Mouse (Mus musculus): ENCODE results near the gene Sobp.

Gene Sobp

DNA sequence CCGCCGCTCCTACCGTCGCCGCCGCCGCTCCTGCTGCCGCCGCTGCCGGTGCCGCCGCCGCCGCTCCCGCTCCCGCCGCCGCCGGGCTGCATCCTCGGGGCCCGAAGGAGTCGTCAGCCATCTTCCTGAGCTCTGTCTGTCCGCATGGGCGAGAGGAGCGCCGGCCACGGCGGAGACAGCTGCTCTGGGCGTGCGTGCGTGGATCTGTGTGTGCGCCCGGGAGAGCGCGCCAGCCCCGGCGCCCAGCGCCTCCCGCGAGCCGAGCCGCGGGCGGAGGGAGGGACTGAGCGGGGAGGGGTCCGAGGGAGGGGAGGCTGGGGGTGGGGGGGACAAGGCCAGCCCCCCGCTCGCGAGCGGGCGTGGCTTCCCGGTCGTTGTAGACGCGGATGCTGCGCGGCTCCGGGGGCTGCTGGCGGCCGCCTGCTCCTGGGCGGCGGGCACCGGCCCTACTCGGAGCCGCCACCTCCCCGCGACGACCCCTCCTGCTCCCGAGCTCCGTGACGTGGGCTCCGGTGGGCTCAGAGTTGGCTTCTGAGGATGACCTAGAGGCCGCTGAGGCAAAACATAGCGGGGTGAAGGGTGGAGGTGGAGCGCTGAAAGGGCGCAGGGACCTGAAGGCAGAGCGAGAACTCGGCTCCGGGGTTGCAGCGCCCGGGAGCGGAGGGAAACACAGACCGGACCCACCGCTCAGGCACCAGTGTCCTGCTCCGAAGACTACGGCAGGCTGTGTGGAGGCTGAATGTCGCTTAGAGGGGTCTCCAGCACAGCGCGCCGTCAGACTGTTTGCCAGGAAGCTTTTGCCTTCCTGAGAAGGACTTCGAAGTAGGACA, at the start of gene Sobp, which contains the start of gene 9030612E09Rik:
TSS of gene Sobp (minus strand) at position 205 of the 830 bp plus-strand sequence.
TSS of gene 9030612E09Rik (plus strand) at position 379 of the 830 bp plus-strand sequence.
- peak; percentile 60 to 70 for DNase-seq (ENCODE audit: low spot score in 2 of 2)

DNA sequence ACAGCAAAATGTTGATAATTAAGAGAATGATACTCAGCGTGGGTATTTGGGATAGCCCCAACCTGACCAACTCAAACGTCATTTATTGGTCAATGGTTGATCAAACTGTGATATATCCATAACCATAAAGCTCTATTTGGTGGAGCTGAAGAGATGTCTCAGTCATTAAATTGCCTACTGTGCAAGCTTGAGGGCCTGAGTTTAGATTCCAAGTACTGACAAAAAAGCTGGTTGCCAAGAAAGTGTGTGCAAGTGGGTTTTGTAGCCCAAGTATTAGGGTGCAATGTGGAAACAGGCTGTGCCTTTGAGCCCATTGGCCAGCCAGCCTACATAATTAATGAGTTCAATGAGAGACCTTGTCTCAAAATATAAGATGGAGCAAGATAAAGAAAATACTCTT, 49.1 kb upstream of the Sobp start:
- no peak for DNase-seq (ENCODE audit: low spot score in 2 of 2)

GRCm38 (mm10) chr10:43221659-43222058, 47.3 kb upstream of the Sobp start:
- no peak for DNase-seq (ENCODE audit: low spot score in 2 of 2)

- DNase-seq (ENCODE audit: low spot score in 2 of 2): peak; percentile 88 to 89
Observed at GRCm38 (mm10) chr10:43220910-43221625, 46.7 kb upstream of the Sobp start, which contains the start of gene Pdss2. Gene Pdss2 (plus strand): TSS chr10:43221486.

DNA sequence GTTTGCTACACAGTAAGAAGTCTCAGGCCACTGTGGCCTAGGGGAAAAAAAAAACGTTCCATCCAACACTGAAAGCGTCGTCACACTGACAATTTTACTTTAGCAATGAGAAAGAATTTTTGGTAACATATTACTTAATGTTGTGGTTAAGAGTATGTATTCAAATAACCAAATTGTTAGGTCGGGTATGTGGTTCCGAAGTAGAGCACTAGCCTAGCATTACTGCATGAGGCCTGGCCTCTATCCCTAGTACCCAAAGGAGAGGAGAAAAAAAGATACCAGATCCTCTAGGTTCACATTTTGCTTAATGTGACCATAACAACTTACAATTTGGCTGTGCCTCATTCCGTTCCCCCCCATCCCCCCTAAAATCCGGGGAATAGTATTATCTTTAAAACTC, 46.1 kb upstream of the Sobp start:
- DNase-seq (ENCODE audit: low spot score in 2 of 2): no peak

GRCm38 (mm10) chr10:43217361-43217900, 43.1 kb upstream of the Sobp start:
- DNase-seq (ENCODE audit: low spot score in 2 of 2): no peak

DNA sequence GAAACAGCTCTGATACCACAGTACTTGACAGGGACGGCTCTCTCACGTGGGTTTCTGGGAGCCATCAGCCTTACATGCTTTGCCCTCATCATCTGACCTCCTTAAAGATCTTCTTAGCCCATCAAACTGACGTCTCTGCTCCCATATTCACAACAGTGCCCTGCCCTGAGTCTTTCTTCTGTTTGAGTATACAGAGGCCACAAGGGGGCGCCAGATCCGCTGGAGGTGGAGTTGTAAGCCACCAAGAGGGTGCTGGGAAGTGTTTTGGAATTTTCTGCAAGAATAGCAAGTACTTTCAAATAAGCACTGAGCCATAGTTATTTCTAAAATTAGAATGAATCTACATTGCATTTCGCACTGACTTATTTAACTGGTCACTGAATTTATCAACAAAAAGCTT, 37.5 kb upstream of the Sobp start:
- DNase-seq (ENCODE audit: low spot score in 2 of 2): no peak

DNA sequence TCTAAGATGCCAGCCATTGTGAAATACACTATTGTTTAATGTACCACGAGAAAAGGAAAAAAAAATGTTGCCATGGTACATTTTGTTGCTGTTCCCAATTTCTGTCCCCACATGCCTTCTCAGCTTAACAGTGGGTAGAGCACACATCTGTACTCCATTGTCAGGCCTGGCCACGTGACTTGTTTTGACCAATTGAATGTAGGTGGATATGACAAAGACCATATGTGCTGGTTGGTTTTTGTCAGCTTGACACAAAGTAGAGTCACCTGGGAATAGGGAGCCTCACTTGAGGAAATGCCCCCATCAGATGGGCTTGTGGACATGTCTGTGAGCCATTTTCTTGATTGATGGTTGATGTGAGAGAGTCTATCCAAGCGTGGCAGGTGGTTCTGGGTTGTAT, 29.5 kb upstream of the Sobp start:
- DNase-seq (ENCODE audit: low spot score in 2 of 2): no peak

GRCm38 (mm10) chr10:43200206-43200605, 25.9 kb upstream of the Sobp start:
- no peak for DNase-seq (ENCODE audit: low spot score in 2 of 2)

GRCm38 (mm10) chr10:43180313-43180912, 6.1 kb upstream of the Sobp start:
- no peak for DNase-seq (ENCODE audit: low spot score in 2 of 2)

- peak in 1 of 2 experiments; percentile 27 for DNase-seq (ENCODE audit: low spot score in 2 of 2)
Observed at GRCm38 (mm10) chr10:43175156-43175601, 849 bp upstream of the Sobp start.

GRCm38 (mm10) chr10:43173828-43174325, 453 bp downstream of the Sobp start:
- DNase-seq (ENCODE audit: low spot score in 2 of 2): no peak

GRCm38 (mm10) chr10:43173141-43173827, 1.0 kb downstream of the Sobp start:
- DNase-seq (ENCODE audit: low spot score in 2 of 2): peak; percentile 35 to 42

GRCm38 (mm10) chr10:43172554-43172953, 1.8 kb downstream of the Sobp start:
- no peak for DNase-seq (ENCODE audit: low spot score in 2 of 2)

DNA sequence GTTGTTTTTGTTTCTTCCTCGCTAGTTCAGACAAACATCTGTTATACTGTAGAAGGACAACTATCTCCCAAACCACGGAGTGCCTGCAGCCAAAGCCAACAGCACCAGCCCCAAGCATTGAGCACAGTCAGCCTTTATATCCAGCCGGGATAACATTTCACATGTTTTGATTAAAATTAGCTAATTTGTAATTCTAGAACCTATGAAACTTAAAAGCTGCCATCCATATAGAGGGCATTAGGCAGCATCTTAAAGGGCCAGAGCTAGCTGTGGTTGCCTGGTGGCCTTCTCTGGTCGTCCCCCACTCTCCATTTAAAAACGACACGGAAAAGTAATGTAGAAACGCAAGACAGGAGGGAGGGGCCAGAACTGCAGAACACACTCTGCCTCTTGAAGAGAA, 2.3 kb downstream of the Sobp start:
- no peak for DNase-seq (ENCODE audit: low spot score in 2 of 2)

DNA sequence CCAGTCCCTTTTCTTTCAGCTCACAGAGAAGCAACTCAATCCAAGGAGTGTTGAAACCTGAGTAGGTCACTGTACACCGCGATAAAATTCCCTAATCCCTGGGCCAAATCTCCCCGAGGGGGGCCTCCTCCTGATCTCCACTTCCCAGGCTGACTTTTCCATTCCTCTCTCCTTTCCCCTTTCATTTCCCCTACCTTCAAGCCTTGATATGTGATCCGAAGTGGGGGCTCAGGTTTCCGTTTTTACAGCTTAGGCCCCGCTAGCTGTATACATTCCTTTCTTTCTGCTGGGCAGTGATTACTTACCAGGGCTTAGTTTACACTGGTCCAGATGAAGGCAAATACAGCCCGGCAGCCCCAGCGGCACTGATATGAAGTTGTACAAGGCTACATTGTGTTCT, 3.2 kb downstream of the Sobp start:
- no peak for DNase-seq (ENCODE audit: low spot score in 2 of 2)

GRCm38 (mm10) chr10:43168847-43169246, 5.5 kb downstream of the Sobp start:
- DNase-seq (ENCODE audit: low spot score in 2 of 2): no peak

GRCm38 (mm10) chr10:43166817-43167216, 7.5 kb downstream of the Sobp start:
- no peak for DNase-seq (ENCODE audit: low spot score in 2 of 2)

DNA sequence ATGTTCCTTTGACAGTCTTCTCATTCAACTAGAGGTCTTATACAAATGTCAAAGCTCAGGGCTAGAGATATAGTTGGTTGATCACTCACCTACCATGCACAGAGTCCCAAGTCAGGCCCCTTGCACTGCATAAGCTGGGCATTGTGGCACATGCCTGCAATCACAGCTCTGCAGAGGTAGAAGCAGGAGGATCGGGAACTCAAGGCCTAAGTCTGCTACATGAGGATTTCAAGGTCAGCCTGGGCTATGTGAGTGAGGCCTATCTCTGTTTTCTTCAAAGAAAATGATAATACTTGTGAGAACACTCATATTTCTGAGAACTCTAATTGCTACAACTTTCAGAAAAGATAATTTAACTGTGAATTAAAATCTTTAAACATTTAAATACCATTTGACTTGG, 8.2 kb downstream of the Sobp start:
- no peak for DNase-seq (ENCODE audit: low spot score in 2 of 2)

GRCm38 (mm10) chr10:43164406-43164805, 9.9 kb downstream of the Sobp start:
- DNase-seq (ENCODE audit: low spot score in 2 of 2): no peak

GRCm38 (mm10) chr10:43162318-43162717, 12.0 kb downstream of the Sobp start:
- DNase-seq (ENCODE audit: low spot score in 2 of 2): no peak

All from frontal cortex, postnatal 14 days (tissue).